Mouse (Mus musculus) T-cell, adult 2 months (primary cell): ENCODE results near the gene Tmem50a.

Experiments
- DNase-seq: peaks from one replicate; pipeline ENCODE4 v3.0.0; 2022; ENCODE audit warnings: low spot score

Gene Tmem50a

GRCm38 (mm10) chr4:134914864-134915209, at the start of gene Tmem50a:
Gene Tmem50a, minus strand, starts transcription at chr4:134915024.
- peak; percentile 97 for DNase-seq

- peak; percentile 62 for DNase-seq
Measured at GRCm38 (mm10) chr4:134963021-134963776, 48.4 kb upstream of the Tmem50a start.

DNA sequence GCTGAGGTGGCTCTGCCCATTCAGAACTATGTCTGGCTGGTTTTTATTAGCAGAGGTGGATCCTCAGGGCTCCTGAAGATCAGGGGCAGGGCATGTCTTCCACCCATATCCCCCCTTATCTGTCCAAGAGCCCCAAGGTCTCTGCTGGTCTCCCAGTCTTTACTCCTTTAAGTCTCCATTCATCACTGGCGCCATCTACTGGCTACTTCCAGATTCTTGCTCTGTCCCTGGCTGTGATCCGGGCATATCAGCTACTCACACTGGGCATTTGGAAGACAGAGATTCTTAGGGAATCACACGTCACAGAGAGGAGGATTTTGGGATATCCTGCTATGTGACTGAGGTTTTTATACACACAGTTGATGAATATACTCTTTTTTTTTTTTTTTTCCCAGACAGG, 41.5 kb upstream of the Tmem50a start:
- DNase-seq, result peak; percentile 53

- DNase-seq, result no peak
Measured at GRCm38 (mm10) chr4:134955845-134956244, 41.0 kb upstream of the Tmem50a start.

GRCm38 (mm10) chr4:134955196-134955595, 40.4 kb upstream of the Tmem50a start:
- no peak for DNase-seq

DNA sequence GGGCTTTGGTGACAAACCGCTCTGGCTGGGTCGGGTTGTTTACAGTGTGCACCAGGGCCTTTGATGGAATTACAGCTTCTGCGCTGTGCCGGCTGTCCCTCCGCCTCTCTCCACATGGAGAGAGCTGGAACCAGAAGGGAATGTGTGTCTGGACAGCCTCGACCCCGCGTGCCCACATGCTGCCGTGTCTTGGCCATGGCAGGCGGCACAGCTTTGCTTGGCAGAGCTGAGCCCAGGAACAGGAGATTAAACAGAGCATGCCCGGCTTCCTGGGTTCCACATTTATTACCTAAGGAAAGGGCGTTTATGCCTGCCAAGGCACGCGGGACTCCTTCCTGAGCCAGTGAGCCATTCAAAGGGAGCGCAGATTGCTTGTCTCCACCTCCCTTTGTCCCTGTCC, 39.6 kb upstream of the Tmem50a start:
- no peak for DNase-seq

- DNase-seq, result no peak
Measured at GRCm38 (mm10) chr4:134950518-134951091, 35.8 kb upstream of the Tmem50a start.

DNA sequence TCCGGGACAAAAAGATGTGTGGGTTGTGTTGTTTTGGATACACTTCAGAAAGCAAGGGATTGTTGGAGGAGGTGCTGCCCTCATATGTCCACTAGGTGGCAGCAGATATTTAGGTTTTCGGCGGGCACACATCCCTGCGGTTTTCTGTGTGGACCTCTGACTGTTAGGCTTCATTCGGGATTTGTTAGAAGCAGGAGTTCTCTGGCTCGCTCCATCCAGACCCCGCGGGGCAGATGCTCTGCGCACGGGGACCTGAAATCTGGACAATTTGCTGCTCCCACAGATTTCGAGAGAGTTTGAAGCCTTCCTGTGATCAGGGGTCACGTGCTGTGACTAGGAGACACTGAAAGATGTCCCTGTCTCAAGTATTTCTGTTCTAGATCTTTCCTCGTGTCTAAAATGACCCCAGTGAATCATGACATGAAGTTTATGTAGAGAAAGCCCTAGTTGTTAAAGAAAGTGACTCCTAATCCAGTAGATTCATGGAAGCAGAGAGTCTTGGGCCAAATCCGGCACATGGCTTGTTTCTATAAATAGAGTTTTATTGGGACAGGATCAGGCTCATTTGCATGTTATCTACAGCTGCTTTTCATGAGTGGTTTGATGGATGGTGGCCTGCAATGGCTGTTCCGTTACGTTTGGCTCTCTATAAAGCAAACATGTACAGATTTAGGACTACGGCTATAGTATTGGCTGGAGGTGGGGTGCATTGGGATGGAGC, 31.4 kb upstream of the Tmem50a start:
- peak; percentile 63 for DNase-seq

DNA sequence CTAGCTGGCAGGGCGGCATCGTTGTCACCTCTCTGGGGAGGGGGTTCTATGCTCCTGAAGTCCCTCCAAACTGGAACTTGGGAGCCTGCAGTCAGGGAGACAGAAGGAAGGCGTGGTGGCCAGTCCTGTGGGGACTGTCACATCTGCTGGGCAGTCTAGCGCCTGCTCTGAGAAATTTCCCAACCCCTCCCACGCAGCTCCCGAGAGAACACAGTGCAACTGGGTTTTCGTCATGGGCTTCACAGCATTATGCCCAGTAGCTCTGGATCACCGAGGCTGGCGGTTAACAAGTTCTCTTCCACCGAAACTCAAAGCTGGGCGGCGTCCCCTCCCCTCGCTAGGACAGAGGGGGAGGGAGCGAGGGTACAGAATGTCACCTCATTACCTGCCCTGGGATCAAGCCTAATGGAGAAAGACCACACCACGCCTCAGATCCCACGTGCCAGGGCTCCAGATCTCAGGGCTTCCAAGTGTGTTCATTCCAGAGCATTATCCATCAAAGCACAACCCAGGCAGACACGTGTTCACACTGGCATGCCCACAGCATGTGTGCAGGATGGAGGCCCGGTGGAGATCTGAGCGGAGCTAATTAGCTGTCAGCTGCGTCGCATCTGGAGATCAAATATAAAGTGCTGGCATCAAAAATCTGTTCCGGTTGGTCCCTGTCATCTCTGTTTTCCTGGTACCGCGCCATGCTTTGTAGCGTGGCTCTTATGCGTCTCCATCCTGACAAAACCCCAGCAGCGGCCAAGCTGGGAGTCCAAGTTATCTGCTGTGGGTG, 29.1 kb upstream of the Tmem50a start:
- DNase-seq, result no peak

DNA sequence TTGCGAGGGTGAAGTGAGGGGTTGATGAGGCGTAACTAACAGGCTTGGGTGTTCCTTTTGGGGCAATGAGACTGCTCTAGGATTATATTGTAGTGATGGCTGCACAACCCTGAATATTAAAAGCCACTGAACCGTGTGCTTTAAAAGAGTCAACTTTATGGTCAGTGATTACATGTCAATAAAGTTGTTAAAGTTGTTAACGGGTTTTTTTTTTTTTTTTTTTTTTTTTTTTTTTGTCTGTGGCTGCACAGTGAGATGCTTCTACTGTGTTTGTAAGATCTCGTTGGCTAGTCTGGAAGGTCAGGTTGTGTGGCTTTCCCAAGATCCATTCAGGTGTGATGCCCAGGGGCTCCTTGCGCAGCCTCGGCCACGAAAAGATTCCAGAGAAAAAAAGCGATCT, 25.1 kb upstream of the Tmem50a start:
- no peak for DNase-seq

DNA sequence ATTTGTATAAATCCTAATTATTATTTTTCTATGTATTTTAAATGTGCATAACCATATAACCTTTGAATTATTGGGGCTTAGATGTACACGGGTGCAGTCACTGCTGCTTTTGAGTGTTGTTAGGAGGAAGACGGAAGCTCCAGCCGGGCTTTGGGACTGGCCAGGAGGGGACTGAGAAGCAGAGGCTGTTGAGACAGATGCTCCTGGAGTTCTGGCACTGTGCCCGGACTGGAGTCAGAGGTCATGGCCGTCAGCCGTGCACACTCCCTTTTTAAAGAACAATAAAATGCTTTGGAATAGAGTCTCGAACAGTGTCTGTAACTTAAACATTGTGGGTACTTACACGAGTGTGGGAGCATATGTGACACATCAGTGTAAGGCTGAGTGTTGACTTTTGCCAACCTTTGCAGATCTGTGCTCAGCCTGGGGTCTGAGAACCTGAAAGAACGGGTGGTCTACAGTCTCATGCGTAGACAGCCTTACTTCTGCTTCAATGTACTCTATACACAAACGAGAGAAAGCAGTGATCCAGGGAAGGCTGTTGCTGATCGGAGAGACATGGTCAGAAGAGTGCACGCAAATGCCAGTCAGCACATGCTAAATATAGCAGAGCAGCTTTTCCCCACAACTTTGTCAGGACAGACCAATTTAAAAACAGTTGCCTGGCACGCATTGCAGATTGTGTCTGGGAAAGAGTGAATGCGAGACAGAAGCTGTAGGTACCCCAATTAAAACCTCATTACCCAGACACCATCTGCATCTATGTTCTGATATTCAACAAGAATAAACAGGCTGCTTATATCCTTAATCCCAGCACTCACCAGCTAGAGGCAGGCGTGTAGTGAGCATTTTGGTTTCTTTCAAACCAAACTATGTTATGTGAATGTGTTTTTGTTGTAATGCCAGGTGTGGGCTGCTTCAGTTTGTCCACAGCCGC, 22.7 kb upstream of the Tmem50a start:
- DNase-seq, result no peak

DNA sequence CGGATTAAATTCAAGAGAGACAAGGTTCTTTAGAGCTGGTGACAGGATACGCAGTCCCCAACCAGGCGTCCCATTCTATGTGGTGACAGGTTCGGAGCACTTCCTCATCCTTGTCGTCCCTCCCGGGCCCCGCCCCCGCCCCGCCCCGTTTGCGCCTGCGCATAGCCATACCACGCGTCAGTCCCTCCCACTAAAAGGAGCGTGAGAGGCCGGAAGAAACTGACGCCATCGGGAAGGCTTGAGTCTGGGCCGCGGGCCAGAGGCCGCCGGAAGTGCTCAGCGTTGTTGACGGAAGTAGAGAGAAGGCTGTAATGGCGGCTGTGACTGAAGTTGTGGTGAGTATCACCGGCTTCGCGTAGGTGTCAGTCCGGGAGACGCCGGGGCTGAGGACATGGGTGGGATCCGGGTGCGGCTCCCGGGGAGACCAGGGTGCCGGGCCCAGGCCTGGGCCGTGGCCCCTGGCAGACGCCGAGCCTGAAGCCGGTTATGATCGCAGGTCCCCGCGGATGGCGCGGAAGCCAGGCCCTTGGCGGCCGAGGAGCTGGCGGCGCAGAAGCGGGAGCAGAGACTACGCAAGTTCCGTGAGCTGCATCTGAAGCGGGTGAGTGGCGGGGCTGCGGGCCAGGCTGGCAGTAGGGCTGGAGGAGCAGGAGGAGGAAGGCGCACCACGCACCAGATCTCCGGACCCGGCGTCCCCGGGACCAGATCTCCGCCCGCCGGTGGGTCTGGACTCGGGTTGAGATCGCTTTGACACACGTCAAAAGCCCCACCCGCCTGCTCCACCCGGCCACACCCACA, 16.1 kb upstream of the Tmem50a start, which contains the start of gene Syf2:
Syf2 (plus strand) TSS at position 215 of the 798 bp plus-strand sequence.
- DNase-seq, result peak; percentile 96

- no peak for DNase-seq
Measured at GRCm38 (mm10) chr4:134930190-134930589, 15.4 kb upstream of the Tmem50a start.

DNA sequence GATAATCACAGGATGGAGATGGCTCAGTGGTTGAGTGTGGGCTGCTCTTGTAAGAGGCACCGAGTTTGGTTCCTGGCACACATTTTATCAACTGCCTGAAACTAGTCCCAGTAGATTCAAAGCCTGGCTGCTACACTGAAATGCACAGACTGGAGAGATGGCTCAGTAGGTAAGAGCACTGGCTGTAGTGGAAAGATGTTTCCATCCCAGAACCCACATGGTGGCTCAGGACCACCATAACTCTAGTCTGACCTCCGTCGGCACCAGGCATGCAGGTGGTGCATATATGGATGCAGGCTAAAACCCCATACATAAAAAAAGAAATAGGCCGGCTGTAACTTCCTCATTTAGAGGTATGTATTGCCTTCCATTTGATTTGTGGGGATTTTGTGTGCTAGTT, 14.7 kb upstream of the Tmem50a start:
- DNase-seq, result no peak

DNA sequence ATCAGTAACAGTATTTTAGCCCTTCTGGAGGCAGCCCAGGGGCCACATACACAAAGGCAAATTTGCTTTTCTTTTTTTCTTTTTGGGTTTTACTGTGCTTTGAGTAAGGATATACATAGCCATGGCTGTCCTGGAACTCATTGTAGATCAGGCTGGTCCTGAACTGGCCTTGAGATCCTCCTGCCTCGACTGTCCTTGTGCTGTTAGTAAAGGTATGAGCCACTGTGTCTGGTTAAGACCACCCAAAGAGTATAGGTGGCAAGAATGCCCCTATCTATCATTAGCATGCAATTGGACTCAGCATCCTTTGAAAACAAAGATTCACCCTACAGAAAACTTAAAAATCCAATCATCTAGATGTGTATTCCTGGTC, 13.6 kb upstream of the Tmem50a start:
- no peak for DNase-seq

- peak; percentile 47 for DNase-seq
Measured at GRCm38 (mm10) chr4:134927815-134928463, 13.1 kb upstream of the Tmem50a start.

DNA sequence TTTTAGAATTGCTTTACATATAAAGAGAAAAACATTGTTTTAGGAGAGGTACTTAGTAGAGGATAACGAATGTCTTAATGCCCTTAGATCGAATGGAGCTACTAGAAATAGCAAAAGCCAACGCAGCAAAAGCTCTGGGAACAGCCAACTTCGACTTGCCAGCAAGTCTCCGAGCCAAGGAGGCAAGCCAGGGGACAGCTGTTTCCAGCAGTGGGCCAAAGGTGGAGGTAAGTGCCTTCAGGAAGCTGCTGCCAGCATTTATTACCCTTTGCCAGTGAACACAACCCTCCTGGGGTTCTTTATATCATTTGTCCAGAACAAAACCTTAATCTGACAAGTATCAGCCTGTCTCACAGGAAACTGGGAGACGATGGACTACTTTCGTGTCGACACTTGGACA, 10.4 kb upstream of the Tmem50a start:
- DNase-seq, result no peak

DNA sequence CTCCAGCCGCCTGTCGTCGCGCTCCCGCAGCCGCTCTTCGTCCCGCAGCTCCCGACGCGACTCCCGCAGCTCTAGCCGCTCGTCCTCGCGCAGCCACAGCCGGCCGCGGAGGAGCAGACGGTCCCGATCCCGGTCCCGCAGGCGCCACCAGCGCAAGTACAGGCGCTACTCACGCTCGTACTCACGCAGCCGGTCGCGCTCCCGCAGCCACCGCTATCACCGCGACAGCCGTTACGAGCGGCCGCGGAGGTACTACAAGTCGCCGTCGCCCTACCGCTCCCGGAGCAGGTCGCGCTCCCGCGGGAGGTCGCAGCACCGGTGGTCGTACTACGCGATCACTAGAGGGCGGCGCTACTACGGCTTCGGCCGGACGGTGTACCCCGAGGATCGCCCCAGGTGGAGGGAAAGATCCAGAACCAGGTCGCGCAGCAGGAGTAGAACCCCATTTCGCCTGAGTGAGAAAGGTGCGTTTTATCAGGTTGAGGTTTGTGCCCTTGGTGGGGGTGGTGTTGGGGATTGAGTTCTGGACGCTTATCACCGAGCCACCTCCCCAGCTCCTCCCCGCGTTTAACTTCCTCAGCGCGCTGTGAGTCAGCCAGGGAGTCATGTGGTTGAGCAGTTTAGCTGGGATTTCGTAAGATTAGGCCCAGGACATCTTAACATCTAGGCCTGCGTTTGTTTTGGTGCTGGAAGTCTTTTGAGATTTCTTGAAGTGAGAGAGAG, 9.4 kb upstream of the Tmem50a start:
- peak; percentile 71 for DNase-seq
